Mouse (Mus musculus) layer of hippocampus, adult 11-12 months (tissue): ENCODE data around the gene Adamts2.
A peak's percentile ranks its signal among the peaks of the same experiment; 100 is the strongest.

Experiments
- DNase-seq: peaks from one replicate; pipeline ENCODE4 v3.0.0; 2022; ENCODE audit warnings: low spot score

Gene Adamts2

DNA sequence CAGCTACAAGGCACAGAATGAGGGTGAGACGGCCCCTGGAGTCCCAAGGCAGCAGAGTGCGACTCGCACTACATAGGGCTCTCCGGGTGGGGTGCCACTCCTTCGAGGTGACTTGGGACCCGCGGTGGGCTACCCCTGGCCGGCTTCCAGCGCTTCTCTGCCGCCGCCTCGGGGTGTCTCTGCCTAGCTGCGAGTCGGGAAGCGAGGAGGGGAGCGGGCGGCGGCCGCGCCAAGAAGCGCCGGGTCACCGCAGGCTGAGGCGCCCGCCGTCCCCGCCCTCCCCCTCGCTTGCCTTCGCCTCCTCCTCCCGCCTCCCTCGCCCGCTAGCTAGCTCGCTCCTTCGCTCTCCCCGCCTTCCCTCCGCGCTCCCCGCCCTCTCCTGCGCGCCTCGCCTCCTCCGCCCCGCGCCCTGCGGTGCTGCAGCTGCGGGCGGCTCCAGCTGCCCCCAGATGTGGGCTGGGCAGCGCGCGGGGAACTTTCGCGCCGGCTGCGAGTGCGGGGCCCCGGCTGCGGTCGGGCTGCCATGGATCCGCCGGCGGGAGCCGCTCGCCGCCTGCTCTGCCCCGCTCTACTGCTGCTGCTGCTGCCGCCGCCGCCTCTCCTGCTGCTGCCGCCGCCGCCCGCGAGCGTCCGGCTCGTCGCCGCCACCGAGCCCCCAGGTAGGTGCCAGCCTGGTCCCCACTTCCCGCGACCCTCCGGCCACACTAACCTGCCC, at the start of gene Adamts2:
Adamts2 (plus strand) TSS at position 444 of the 715 bp plus-strand sequence.
- DNase-seq, result no peak

GRCm38 (mm10) chr11:50557064-50557463, 44.8 kb upstream of the Adamts2 start:
- no peak for DNase-seq

DNA sequence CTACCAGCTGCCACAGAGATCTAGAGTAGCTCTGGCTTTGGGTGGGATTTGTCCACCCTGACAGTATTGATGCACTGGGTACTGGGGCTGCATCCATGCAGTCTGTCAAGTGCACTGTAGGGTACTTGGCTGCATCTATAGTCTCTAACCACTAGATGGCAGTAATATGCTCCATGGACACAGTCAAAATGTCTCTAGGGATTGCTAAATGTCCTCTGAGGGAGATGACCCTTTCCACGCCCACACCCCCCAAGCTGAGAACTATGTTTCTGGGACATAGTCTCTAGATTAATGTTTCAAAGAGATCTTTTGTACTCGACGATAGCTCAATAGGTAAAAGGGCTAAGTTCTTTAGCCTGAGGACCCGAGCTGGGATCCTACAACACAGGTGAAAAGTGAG, 42.8 kb upstream of the Adamts2 start:
- DNase-seq, result no peak

DNA sequence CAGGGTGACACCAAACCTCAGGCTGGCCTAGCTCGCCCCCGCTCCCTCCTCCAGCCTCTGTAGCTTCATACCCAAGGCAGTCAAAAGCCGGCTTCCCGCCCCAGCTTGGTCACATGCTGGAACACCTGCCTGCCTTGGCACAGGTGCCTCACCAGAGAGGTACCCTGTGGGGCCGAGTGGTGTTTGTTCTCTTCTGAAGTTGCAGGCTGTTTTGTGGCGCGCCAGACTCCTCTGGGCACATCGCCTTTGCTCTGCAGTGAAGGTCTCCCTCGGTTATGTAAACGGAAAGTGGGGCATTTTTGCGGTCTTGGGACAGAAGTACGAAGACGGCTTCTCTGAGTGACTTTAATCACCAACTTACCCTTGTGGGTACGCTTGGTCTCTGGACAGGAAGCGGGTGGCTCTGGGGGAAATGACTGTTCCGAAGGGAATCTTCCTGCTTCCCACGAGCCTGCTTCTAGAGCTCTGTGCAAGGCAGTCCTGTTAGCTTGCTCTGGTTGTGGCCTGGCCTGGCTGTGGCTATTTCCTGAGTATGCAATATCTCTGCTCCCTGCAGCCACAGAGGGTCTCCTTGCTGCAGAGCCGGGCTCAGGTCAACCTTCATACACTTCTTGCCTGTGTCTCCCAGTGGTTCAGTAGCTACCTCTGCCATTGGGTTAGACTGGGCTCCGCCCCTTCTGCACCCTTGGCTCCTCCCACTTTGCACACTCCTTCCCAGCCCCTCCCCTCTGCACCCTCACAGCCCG, 36.2 kb upstream of the Adamts2 start:
- DNase-seq, result no peak

DNA sequence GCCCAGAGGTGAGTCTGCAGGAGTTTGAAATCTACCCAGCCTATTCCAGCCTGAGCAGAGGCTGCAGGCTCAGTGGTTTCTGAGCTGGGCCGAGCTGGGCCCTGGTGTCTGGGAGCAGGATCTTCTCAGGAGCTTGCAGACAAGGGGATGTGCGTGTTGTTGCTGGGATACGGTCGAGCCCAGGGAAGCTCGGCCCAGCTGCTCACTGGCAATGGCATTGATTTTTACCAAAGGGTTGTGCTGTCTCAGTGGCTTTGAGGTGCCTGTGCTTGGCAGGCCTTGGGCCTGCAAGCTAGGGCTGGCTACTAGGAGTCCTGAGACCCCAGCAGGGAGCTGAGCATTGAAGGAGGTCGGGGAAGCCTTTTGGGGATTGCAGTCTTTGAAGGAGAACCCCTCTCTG, 30.4 kb upstream of the Adamts2 start:
- no peak for DNase-seq

DNA sequence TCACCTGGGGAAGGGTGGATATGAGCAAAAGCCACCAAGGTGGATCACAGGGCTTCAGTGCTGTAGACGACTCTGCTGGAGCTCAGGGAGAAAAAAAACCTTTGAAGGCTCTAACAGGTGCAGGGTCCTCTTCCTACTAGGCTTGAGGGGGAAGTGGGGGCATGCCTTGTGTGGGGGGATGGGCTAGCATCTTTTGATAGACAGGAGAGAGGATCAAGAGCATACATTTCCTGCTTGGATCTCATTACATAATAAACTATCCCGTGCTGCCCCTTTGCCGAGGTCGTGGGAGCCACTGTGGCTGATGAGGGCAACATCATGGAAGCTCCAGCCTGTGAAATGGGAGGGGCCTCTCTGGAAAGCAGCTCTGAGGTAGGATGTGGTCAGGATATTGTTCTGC, 25.4 kb upstream of the Adamts2 start:
- DNase-seq, result no peak

GRCm38 (mm10) chr11:50587026-50587425, 14.9 kb upstream of the Adamts2 start:
- DNase-seq, result no peak

DNA sequence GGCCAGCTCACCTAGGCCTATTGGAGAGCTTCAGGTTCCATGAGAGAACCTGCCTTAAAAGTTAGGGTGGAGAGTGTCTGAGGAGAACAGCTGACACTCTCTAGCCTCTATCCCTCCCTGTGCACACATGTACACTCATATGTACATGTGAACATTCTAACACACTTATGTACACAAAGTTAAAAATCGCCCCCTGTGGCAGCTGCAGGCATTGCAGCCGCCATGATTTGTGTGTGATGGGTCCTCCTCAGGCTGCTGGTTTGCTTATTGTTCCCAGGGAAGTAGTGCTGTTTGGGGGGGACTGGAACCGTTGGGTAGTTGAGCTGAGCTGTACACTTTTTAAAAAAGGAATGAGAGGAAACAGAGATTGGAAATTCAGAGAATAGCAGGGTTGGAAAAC, 14.1 kb upstream of the Adamts2 start:
- DNase-seq, result peak; percentile 61

DNA sequence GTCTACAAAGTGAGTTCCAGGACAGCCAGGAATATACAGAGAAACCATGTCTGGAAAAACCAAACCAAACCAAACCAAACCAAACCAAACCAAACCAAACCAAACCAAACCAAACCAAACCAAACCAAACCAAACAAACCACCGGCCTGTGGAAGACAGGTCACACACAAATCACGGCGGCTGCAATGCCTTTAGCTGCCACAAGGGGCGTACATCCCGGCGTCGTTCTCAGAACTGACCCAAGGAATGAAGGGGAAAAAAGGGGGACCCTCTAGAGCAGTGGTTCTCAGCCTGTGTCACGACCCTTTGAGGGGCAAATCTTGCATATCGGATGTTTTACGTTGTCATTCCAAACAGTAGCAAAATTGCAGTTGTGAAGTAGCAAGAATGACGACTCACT, 12.8 kb upstream of the Adamts2 start:
- peak; percentile 48 for DNase-seq

- DNase-seq, result peak; percentile 32
Measured at GRCm38 (mm10) chr11:50591053-50591452, 10.8 kb upstream of the Adamts2 start.

- DNase-seq, result no peak
Measured at GRCm38 (mm10) chr11:50592892-50593553, 8.9 kb upstream of the Adamts2 start.

GRCm38 (mm10) chr11:50596571-50596970, 5.3 kb upstream of the Adamts2 start:
- DNase-seq, result no peak

- DNase-seq, result no peak
Measured at GRCm38 (mm10) chr11:50599156-50599555, 2.7 kb upstream of the Adamts2 start.

GRCm38 (mm10) chr11:50602356-50603081, 635 bp downstream of the Adamts2 start:
- peak; percentile 31 for DNase-seq

DNA sequence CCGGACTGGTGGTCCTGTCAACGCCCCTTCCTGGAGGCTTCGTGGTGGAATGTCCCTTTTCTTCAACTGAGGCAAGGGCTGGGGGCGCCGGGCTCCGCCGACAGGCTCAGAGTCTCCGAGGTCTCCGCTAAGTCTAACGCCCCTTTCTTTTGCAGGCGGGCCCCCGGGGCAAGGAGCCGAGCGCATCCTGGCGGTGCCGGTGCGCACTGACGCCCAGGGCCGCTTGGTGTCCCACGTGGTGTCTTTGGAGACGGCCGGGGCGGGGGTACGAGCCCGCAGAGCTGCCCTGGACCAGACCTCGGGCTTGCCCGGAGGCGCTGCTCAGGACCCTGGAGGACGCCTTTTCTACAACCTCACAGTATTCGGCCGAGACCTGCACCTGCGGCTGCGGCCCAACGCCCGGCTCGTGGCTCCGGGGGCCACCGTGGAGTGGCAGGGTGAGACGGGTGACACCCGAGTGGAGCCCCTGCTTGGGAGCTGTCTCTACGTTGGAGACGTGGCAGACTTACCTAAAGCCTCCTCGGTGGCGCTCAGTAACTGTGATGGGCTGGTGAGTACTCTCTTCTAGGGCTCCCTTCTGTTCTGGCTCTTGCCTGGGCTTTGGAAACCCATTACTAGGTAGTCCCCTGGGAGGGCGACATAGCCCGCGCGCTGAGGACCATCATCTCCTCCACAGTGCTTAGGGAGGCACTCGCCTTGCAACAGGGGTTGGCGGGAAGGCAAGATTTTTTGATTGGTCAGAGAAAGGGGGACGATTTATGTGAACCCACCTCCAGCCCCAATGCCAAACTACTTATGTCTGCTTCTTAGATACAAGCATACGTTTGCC, 1.4 kb downstream of the Adamts2 start:
- DNase-seq, result peak; percentile 28

DNA sequence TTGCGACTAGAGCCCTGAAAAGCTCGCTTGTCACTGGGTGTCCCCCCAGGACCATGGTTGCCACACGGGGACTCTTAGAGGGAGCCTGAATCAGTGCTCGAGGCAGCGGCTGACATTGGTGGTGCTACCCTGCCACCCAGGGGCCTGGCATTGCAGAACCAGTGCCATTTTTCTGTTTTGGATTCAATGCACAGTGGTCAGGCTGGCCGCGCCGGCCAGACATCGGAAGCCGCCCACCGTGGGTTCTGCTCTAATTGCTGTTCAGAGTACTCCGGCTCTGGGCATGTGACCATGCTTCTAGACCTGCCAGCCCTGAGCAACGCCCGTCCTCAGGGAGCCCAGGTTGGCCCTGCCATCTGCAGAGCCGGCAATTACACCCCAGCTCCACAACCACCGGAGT, 2.5 kb downstream of the Adamts2 start:
- no peak for DNase-seq

- no peak for DNase-seq
Measured at GRCm38 (mm10) chr11:50611181-50611580, 9.3 kb downstream of the Adamts2 start.

- no peak for DNase-seq
Measured at GRCm38 (mm10) chr11:50617015-50617543, 15.2 kb downstream of the Adamts2 start.

DNA sequence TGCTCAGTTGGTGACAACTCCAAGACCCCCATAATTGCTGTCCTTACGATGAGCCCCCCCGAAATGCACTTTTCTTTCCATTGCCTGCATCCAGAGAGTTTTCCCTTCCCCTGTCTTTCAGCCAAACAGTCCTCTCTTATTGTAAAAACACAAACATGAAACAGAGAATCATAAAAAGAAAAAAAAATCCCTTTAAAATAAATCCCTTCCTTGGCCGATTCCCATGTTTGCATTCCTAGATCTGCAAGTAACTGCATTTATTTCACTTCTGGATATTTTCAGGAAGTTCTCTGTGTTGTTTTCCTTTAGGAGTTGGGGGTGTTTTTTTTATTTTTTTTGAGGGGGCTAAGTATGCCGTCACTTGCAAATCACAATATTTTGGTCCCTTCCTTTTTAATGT, 19.0 kb downstream of the Adamts2 start:
- no peak for DNase-seq

- no peak for DNase-seq
Measured at GRCm38 (mm10) chr11:50621364-50621763, 19.5 kb downstream of the Adamts2 start.

DNA sequence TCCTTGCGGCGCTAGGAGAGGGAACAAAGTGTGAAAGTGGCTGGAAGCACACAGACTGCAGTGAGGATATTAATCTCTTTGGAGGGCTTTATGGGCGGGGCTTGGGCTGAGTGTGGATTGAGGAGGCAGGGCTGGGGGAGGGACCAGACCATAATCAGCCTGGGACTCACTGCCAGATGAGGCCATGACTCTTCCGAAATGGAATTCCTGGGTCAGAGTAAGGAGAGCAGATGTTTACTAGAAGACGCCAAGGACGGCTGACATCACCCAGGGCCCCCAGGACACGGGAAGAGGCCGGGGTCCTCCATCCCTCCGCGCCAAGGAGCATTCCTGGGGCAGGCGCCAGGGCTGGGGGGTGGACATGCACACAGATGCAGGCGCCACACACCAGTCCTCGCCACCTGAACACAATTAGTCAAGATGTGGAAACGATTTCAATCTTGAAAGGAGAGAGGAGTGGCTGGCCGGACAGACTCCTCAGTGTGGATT, 20.4 kb downstream of the Adamts2 start:
- no peak for DNase-seq
